Mouse (Mus musculus) hematopoietic stem cell, adult 5-6 weeks (primary cell): ENCODE results near the gene Proz. TPM values are rescaled to one million over a fixed set of nuclear protein-coding genes. Genes with fewer than 3 reads are reported as not detected.

ENCODE experiments used
- ATAC-seq, 2 experiments: fragments of 125-278 bp in 1 of 2; replicated peaks in 1 of 2; 2 replicates each; pipeline ENCODE4 v1.8.0; 2016 to 2017; ENCODE audit warnings: inconsistent platforms in 2 of 2, mild to moderate bottlenecking in 2 of 2, moderate number of reproducible peaks in 2 of 2, low read depth in 1 of 2, moderate TSS enrichment in 1 of 2; ENCODE audit not compliant: low FRiP score in 2 of 2, poor library complexity in 2 of 2, severe bottlenecking in 2 of 2, insufficient read depth in 1 of 2, low TSS enrichment in 1 of 2
- total RNA-seq: library from RNA; stranded (forward); fragments of 172-1452, 232-1000 nt; gene quantifications from 2 replicates; pipeline ENCODE4 v1.2.3, GENCODE M21; 2017

Gene Proz
- total RNA-seq, 1 experiment from 2014 or later: not detected

DNA sequence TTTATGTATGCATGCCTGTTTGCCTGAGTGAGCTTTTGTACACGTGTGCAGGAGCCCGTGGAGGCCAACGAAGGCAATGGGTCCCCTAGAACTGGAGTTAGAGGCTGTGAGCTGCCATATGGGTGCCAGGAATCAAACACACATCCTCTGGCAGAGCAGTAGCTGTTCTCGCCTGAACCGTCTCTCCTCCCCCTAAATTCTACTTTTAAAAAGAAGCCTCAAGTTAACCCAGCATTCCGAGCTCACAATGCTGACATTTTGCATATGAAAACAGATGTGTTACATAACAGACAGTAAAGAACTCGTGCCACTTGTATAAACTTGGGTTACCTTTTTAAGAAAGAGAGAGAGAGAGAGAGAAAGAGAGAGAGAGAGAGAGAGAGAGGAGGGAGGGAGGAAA lies 16.8 kb downstream of the Proz start:
- ATAC-seq: no peak

DNA sequence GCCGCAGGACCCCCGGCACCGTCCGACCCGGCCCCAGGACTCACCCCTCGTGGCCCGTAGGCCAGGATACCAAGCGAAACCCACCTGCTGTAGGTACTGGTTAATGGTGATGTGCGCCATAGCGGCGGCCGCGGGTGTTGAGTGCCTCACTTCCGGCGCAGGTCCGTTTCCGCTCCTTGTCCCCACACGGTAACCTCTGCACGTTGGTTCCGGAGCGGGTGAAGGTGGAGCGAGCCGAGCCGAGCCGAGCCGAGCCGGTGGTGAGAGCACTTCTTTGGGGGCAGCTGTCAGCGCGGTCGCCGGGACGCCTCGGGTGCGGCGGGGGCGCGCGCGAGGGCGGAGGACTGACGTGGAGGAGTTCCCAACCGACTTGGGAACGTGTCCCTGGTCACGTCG lies 44.0 kb downstream of the Proz start:
- peak; percentile 65 to 73 for ATAC-seq

DNA sequence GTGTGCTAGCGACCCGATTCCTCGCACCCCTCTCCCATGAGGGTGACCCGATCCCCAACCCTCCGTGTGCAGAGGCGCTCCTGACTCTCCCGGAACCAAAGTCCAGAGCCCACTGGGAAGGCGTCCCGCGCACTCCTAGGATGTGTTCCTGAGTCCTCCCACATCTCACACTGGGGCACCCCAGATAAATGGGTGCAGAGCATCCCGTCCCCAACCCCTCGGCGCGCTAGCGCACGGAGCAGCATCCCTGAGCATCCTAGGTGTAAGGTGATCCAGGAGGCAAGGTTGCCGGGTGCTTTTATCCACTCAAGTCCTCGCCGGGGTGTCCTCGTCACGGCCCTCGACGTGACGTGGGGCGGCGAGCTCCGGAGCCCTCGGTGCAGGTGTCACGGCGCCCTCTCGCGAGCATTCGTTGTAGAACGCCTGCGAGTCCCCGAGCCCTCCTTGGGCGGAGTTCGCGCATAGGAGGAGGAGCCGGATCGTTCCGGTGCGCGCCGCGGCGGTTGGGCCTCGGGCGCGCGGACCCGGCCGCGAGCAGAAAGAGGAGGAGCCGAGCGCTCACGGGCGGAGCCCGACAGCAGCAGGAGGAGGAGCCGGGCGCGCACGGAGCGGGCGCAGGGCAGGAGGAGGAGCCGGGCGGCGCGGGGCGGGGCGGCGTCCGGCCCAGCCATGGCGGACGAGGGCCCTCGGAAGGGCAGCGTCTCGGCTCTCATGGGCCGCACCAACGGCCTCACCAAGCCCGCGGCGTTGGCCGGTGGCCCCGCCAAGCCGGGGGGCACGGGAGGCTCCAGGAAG lies 44.6 kb downstream of the Proz start, which contains the start of the genes Pcid2 and Cul4a:
Gene Pcid2 (minus strand): TSS at position 373 of the 795 bp plus-strand sequence.
Gene Cul4a (plus strand): TSS at position 535 of the 795 bp plus-strand sequence.
- peak; percentile 93 to 94 for ATAC-seq

DNA sequence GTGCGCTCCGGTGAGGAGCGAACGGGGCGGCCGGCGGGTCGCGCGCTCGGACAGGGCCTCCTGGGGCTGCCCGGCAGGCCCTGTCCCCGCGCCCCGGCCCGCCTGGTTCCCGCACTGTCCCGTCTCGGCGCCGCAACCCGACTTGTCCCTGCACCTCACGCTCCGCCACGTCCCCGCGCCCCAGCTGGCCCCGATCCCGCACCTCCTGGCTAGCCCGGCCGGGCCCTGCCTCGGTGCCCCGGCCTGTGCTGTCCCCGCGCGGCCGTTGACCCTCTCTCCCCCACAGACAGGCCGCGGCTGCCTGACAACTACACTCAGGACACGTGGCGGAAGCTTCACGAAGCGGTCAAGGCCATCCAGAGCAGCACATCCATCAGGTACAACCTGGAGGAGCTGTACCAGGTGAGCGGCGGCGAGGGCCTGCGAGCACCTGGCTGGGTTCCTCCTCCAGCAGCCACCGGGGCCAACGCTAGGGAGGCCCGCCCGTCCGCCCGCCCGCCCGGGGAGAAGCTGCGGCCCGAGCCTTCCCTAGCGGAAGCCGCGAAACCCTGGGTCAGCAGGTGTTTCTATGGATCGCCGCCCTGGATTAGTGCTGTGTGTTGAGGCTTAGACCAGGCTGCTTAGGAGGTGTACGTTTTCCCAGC lies 45.3 kb downstream of the Proz start:
- no peak for ATAC-seq

DNA sequence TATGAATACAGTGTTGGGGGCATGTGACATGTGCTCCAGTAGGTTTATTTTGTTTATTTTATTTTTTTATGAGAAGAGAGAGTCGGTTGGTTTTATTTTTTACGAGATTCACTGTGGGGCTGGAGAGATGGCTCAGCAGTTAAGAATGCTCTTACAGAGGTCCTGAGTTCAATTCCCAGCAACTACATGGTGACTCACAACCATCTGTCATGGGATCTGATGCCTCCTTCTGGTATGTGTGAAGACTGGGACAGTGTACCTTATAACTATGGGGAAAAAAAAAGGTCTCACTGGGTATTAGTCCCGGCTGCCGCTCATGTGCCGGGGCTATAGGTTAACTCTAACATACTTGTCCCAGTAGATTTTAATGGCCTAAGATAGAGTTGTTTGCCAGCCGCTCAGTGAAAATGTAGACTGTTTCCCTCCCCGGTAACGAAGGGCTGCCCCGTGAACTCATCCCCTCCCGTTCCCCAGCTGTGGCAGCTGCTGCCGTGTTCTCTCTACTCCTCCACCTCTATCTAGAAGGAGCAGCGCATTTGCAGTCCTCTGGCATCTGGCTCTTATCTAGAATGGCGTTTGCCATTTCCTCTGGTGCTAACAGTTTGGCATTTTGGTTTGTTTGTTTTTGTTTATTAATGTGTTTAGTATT lies 47.4 kb downstream of the Proz start:
- no peak for ATAC-seq

DNA sequence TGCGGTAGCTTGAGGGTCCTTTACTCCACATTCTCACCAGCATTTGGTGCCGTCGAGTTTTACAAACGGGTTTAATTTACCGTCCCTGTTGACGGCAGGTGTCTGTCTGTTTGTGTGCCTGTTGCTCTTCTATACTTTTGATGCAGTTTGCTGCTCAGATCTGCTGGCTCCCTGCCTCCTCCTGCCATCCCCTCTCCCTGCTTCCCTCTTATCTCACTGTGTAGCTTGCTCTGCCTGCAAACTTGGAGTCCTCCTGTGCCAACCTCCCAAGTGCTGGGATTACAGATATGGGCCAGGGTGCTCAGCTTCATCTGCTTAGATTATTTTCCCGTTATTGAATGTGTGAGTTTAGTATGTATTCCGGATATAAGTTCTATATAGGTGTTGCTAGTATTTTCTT lies 48.3 kb downstream of the Proz start:
- ATAC-seq: no peak

DNA sequence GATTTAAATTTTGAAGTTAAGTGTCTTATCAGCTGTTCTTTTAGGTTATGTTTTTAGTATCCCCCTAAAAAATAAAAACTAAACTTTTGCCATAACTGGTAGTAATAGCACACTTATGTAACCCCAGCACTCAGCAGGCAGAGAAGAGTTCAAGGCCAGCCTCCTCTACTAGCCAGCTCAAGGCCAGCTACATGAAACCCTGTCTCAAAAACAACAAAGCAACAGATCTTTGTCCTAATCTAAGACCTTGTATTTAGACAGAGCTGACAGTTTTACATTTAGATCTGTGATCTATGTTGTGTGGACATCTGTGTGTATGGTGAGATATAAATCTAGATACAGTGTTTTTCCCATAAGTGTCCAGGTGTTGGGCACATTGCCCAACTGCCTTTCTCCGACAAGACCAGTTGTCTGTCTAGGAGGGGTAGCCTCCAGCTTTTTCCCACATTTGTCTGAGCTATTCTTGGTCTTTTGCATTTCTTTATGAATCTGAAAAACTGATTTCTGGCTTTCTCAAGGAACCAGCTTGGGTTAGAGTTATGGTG lies 48.8 kb downstream of the Proz start:
- no peak for ATAC-seq

DNA sequence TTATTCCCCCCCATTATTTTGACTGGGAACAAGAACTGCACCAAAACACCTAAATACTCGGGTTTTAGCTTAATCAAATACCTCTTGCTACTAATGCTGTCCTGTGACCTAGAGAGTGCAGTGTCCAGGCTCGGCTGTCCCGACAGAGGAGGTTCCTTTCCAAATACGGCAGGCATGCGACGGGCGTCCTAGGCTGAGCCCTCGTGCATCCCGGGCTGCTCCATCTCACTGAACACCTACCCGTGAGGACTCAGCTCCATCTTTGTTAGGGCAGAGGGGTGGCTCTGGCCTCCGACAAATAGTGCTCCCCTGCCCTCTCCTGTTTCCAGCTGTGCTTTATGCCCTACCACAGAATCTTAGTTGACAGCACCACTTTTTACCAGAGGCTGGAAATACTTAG lies 51.2 kb downstream of the Proz start:
- no peak for ATAC-seq

DNA sequence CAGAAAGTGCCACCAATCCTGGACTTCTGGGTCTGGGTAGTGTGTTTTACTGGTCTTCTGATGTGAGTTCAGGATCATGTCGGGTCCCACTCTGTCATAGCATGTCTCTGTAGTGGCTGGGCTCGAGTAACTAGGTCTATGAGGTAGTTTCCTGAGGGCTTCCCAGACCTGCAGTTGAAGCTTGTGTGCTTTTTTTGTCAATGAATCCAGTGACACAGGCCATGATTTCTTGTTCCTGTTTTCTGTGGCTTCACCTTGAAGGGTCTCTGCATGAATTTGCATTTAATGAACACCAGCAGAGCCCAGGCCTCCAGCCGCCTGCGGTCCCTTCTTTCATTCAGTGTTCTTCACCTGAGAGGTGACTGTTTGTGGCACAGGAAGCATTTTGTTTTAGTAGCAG lies 52.5 kb downstream of the Proz start:
- ATAC-seq: peak; percentile 67 to 75

DNA sequence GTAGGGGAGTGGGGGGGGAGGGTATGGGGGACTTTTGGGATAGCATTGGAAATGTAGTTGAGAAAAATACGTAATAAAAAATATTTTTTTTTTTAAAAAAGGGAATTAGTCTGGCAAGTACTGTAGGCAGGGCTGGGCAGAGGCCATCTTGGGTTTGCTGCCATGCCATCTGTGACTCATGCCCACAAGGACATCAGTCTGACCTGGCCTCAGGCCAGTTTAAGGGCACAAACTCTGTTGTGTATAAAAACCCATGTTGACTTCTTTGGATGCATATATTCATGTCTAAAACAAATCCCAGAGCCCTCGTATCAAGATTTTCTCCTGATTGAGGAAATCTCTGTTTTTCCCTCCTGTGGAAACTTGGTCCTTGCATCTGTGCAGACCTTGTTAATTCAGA lies 56.4 kb downstream of the Proz start:
- ATAC-seq: no peak

DNA sequence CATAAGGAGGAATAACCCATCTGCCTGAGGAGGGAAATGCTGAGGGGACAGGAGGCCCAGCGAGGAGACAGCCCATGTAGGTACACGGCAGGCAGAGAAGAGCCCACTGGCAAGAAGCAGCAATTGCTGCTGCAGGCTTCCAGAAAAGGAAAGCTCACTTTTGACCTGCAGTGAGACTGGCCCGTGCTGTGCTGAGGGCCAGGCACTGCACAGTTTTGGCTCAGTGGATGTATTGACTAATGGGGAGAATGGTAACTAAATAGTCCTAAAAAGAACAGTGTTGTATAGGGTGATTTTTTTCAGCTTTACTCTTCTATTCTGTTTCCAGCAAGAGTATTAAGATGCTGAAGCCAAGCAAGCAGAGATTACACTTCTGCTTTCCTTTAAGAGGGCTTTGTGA lies 57.8 kb downstream of the Proz start:
- no peak for ATAC-seq

DNA sequence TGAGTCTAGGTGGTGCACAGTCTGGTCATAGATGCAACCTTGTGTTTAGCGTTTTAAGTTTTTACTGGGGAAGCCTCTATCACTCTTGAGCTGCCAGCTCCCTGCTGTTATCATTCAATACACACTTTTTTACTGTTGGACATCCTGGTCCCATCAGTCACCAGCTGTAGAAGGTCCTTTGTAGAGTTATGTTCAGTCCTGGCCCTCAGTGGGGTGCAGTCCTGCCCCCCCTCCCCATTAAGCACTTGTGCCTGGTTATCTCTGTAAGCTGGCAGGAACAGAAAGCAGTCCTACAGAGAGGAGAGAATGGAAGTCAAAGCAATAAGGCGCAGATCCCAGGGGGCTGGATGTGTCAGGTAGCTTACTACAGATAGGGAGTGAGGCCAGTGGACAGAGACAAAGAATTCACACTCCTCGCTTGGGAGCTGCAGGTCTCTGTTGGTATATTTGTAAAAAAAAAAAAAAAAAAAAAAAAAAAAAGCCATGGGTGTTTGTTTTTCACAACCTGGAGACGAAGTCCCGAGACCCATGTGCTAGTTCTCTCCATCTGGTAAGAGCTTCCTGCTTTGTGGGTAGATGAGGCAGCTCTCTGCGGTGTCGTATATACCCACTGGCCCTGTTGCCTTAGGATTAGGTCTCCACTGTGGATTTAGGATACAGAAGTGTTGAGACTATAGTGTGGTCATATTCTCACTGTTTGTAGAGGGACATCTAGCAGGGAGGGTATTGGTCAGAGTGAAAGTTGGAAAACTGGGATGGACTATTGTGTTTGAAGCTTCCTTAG lies 60.4 kb downstream of the Proz start:
- peak; percentile 45 to 69 for ATAC-seq

DNA sequence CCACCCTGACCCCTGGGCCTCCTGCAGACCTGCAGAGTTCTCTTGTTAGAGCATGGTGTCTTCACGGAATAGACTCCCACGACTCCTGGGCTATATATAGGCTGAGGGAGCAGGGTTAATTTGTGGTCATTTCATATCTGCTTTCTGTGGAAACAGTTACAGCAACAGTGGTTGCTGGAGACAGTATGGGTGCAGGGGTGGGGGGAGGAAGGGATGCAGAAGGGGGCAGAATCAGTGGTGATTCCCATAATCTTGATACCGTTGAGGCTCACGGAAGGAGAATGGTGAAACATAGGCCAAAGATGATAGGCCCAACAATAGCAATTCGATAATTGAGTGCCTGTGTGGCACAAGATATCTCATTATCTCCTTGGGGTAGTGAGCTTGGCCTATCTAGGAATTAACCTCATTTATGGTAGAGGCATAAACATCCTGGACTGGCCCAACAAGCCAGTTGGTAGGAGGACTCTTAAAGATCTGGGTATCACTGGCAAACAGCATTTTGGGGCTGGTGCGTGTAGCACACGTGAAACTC lies 62.2 kb downstream of the Proz start:
- no peak; a peak in 1 of 4 replicates for ATAC-seq

DNA sequence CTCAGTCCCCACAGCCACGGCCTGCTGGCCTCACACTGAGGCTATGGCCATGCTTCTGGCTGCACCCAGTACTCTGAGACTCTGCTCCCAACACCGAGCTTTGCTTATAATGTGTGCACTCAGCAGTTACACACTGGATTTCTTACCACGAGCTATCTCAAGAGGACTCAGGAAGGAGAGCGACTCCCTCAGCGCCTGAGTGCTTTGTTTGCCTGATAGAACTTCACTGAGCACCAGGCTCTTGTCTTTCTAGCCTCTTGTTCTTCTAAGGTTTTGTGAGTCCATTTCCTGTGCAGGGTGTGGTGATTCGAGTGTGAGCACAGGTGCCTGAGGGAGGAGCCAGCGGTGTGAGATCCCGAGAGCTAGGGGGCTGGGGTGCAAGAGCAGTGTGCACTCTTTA lies 64.2 kb downstream of the Proz start:
- ATAC-seq: no peak
